Mouse (Mus musculus) lung, postnatal 0 days (tissue): ENCODE results near the gene Dnm3.
A peak's percentile ranks its signal among the peaks of the same experiment; 100 is the strongest.

Experiments
- CTCF ChIP-seq: IDR thresholded peaks from 2 replicates; pipeline ENCODE4 v1.5.1; 2016; ENCODE audit warnings: antibody characterized with exemption, mild to moderate bottlenecking
- EP300 ChIP-seq: IDR thresholded peaks from 2 replicates; pipeline ENCODE4 v1.6.1; 2016; ENCODE audit warnings: antibody characterized with exemption, mild to moderate bottlenecking, control low read depth

- TF ChIP-seq CTCF (no peak), EP300 (peak; percentile 68)
Observed at GRCm38 (mm10) chr1:162217340-162217974, 260.4 kb downstream of the Dnm3 start.
